ENCODE assay signal across 7 mouse cellular contexts in genomic region chr19:22917345-22917735, GRCm38 (mm10).
DNase-seq lines count a peak whose midpoint lies in the region; ATAC-seq and TF ChIP-seq lines count a peak whose summit lies in the region.

No protein-coding gene starts in this region.

- DNase-seq in heart, postnatal 14 days, result no peak
- DNase-seq in limb, embryonic 10.5 days (ENCODE audit: low spot score), result no peak
- DNase-seq in embryonic facial prominence, embryonic 14.5 days (ENCODE audit: low spot score), result no peak

- no peak overlapping the region for H3K4me3 ChIP-seq in heart, embryonic 14.5 days (ENCODE audit: control insufficient read depth in 1 of 2, insufficient read depth in 1 of 2, low read depth in 1 of 2, low read length in 2 of 2)
- H3K4me3 ChIP-seq in limb, embryonic 15.5 days, result no peak overlapping the region
- no peak overlapping the region for H3K4me3 ChIP-seq in limb, embryonic 10.5 days
- H3K4me3 ChIP-seq in embryonic facial prominence, embryonic 14.5 days (ENCODE audit: low read depth, low read length), result no peak overlapping the region
- H3K4me3 ChIP-seq in small intestine, adult 2 months (ENCODE audit: low read depth, low read length), result no peak overlapping the region

- intact Hi-C loops in heart, postnatal 14 days (cut with DNase I), result loop anchor here (2.0 to 10.0 kb wide), 3 partner anchors 139 to 607 kb away; no protein-coding TSS in a partner anchor

- H3K36me3 ChIP-seq in heart, embryonic 14.5 days (ENCODE audit: control insufficient read depth, insufficient read depth, low read length), result no peaks in the 10 kb centered on the region
- no peaks in the 10 kb centered on the region for H3K36me3 ChIP-seq in limb, embryonic 15.5 days
- no peaks in the 10 kb centered on the region for H3K36me3 ChIP-seq in limb, embryonic 10.5 days
- no peaks in the 10 kb centered on the region for H3K36me3 ChIP-seq in embryonic facial prominence, embryonic 14.5 days (ENCODE audit: control insufficient read depth, insufficient read depth, low read length)
- no peaks in the 10 kb centered on the region for H3K36me3 ChIP-seq in small intestine, adult 2 months (ENCODE audit: control insufficient read depth, insufficient read depth, low read length)

- TF ChIP-seq POLR2A in small intestine, adult 2 months (IDR thresholded peaks at IDR 0.05; ENCODE audit: low read depth, low read length), result no peak

- H3K27me3 ChIP-seq in heart, embryonic 14.5 days (ENCODE audit: control insufficient read depth, insufficient read depth, low read length), result no peaks in the 10 kb centered on the region
- no peaks in the 10 kb centered on the region for H3K27me3 ChIP-seq in limb, embryonic 15.5 days
- no peaks in the 10 kb centered on the region for H3K27me3 ChIP-seq in limb, embryonic 10.5 days (ENCODE audit: low read depth, poor library complexity, severe bottlenecking)
- H3K27me3 ChIP-seq in embryonic facial prominence, embryonic 14.5 days (replicated peaks; ENCODE audit: control insufficient read depth, insufficient read depth, low read length), result no peaks in the 10 kb centered on the region
- no peaks in the 10 kb centered on the region for H3K27me3 ChIP-seq in small intestine, adult 2 months (ENCODE audit: control insufficient read depth, insufficient read depth, low read length)

- peaks cover 9 to 14% of the 10 kb centered on the region in 2 experiments for H3K4me1 ChIP-seq in heart, embryonic 14.5 days (ENCODE audit: control insufficient read depth in 2 of 2, insufficient read depth in 2 of 2, low read length in 2 of 2)
- peaks cover 14% of the 10 kb centered on the region for H3K4me1 ChIP-seq in limb, embryonic 15.5 days
- H3K4me1 ChIP-seq in limb, embryonic 10.5 days, result peaks cover 7% of the 10 kb centered on the region; the same call in 1 of the 2 replicates
- peaks cover 15% of the 10 kb centered on the region for H3K4me1 ChIP-seq in embryonic facial prominence, embryonic 14.5 days (ENCODE audit: control insufficient read depth, insufficient read depth, low read length)
- H3K4me1 ChIP-seq in small intestine, adult 2 months (ENCODE audit: control insufficient read depth, insufficient read depth, insufficient read length, low read length), result no peaks in the 10 kb centered on the region; the same call in 1 of the 2 replicates

- no peak for TF ChIP-seq CTCF in small intestine, adult 2 months (IDR thresholded peaks at IDR 0.05; ENCODE audit: extremely low read depth, insufficient read length, insufficient replicate concordance, low read depth, low read length)

- WGBS in heart, embryonic 14.5 days, result 48% methylated on average over 3 of the region's 3 CpGs
- 51% methylated on average over 3 of the region's 3 CpGs for WGBS in limb, embryonic 15.5 days
- 88% methylated on average over 3 of the region's 3 CpGs for WGBS in limb, embryonic 10.5 days
- WGBS in embryonic facial prominence, embryonic 14.5 days, result 48% methylated on average over 3 of the region's 3 CpGs
- 41% methylated on average over 3 of the region's 3 CpGs for WGBS in small intestine, adult 2 months

- no peak for ATAC-seq in heart, embryonic 14.5 days (ENCODE audit: insufficient number of reproducible peaks, insufficient read depth, low FRiP score, low read depth)
- no peak for ATAC-seq in limb, embryonic 15.5 days (ENCODE audit: insufficient number of reproducible peaks, low FRiP score, low TSS enrichment, low read depth)
- ATAC-seq in embryonic facial prominence, embryonic 14.5 days (ENCODE audit: low read depth), result no peak
- no peak for ATAC-seq in CD4-positive, CD25-positive, alpha-beta regulatory T cell, adult 4 months

- H3K27ac ChIP-seq in heart, embryonic 14.5 days (replicated peaks in 1 of 2; ENCODE audit: control insufficient read depth in 1 of 2, insufficient read depth in 1 of 2, low read depth in 2 of 2, low read length in 2 of 2), result peak overlapping the region; percentile 83 to 91
- H3K27ac ChIP-seq in limb, embryonic 15.5 days, result peak overlapping the region; percentile 79
- H3K27ac ChIP-seq in limb, embryonic 10.5 days, result no peak overlapping the region
- H3K27ac ChIP-seq in embryonic facial prominence, embryonic 14.5 days (replicated peaks; ENCODE audit: low read depth, low read length), result peak overlapping the region; percentile 73
- peak overlapping the region; percentile 83 for H3K27ac ChIP-seq in small intestine, adult 2 months (ENCODE audit: insufficient read depth, low read depth, low read length)

- no peak overlapping the region for H3K9ac ChIP-seq in heart, embryonic 14.5 days (ENCODE audit: low read length)
- H3K9ac ChIP-seq in limb, embryonic 15.5 days, result no peak overlapping the region
- H3K9ac ChIP-seq in embryonic facial prominence, embryonic 14.5 days (ENCODE audit: low read depth, low read length), result no peak overlapping the region

- peak overlapping the region; percentile 65; the same call in 1 of the 2 replicates for H3K4me2 ChIP-seq in heart, embryonic 14.5 days (ENCODE audit: low read length)
- H3K4me2 ChIP-seq in limb, embryonic 15.5 days, result no peak overlapping the region
- no peak overlapping the region for H3K4me2 ChIP-seq in embryonic facial prominence, embryonic 14.5 days (ENCODE audit: low read depth, low read length)

- H3K9me3 ChIP-seq in heart, embryonic 14.5 days (ENCODE audit: control insufficient read depth, low read length), result no peaks in the 10 kb centered on the region
- no peaks in the 10 kb centered on the region for H3K9me3 ChIP-seq in limb, embryonic 15.5 days
- no peaks in the 10 kb centered on the region for H3K9me3 ChIP-seq in limb, embryonic 10.5 days (replicated peaks)
- no peaks in the 10 kb centered on the region for H3K9me3 ChIP-seq in embryonic facial prominence, embryonic 14.5 days (ENCODE audit: control insufficient read depth, low read length)
